Mouse (Mus musculus) heart, embryonic 13.5 days (tissue): ENCODE data around the gene Foxn1. TPM values are rescaled to one million over a fixed set of nuclear protein-coding genes. Genes with fewer than 3 reads are reported as not detected.

Experiments used
- ATAC-seq: fragments of 200-750 bp; cut with Nextera tagmentation; 2 replicates; pipeline ENCODE4 v1.8.0; 2017; ENCODE audit warnings: moderate TSS enrichment; ENCODE audit not compliant: insufficient number of reproducible peaks, low FRiP score, low TSS enrichment; ENCODE audit errors: extremely low read depth
- H3K27ac ChIP-seq: fragments of 300-500 bp; sonication (generic); replicated peaks from 2 replicates; pipeline ENCODE4 v1.5.1; 2015; ENCODE audit warnings: moderate library complexity, mild to moderate bottlenecking, inconsistent platforms
- H3K27me3 ChIP-seq: fragments of 300-500 bp; sonication (generic); replicated peaks from 2 replicates; pipeline ENCODE4 v1.6.1; 2015; ENCODE audit warnings: mild to moderate bottlenecking, inconsistent platforms
- H3K36me3 ChIP-seq: fragments of 300-500 bp; sonication (generic); 2 replicates; pipeline ENCODE4 v1.6.1; 2015; ENCODE audit warnings: mild to moderate bottlenecking, inconsistent platforms
- H3K4me1 ChIP-seq: fragments of 300-500 bp; sonication (generic); 2 replicates; pipeline ENCODE4 v1.6.1; 2015; ENCODE audit warnings: inconsistent platforms
- H3K4me2 ChIP-seq: fragments of 300-500 bp; sonication (generic); 2 replicates; pipeline ENCODE4 v1.6.1; 2015; ENCODE audit warnings: inconsistent platforms, mild to moderate bottlenecking, moderate library complexity
- H3K4me3 ChIP-seq: fragments of 300-500 bp; sonication (generic); 2 replicates; pipeline ENCODE4 v1.5.1; 2015; ENCODE audit warnings: moderate library complexity, mild to moderate bottlenecking, inconsistent platforms
- H3K9ac ChIP-seq: fragments of 300-500 bp; sonication (generic); 2 replicates; pipeline ENCODE4 v1.6.1; 2015; ENCODE audit warnings: inconsistent platforms, mild to moderate bottlenecking, moderate library complexity
- H3K9me3 ChIP-seq: fragments of 300-500 bp; sonication (generic); 2 replicates; pipeline ENCODE4 v1.6.1; 2016; ENCODE audit warnings: inconsistent platforms
- WGBS: fragments of 180-500 bp; shearing (Covaris S2); methylation state at CpG from one replicate; pipeline ENCODE4 v1.1.7; 2015; ENCODE audit warnings: mixed read lengths; 5-methylcytosine and 5-hydroxymethylcytosine counted together
- polyA plus RNA-seq: library from polyadenylated mRNA; unstranded; fragments of >200 nt; fragmentation: Nextera tagmentation; extraction: Ambion mirVana; gene quantifications from 2 replicates; pipeline ENCODE4 v1.2.1, GENCODE M21; 2015

Foxn1 gene
- polyA plus RNA-seq, 1 experiment from 2014 or later, result 0.44 TPM

GRCm38 (mm10) chr11:78324000-78324785 lies 62.2 kb downstream of the Foxn1 start:
- Histone ChIP-seq H3K27me3 (no peaks in the 10 kb centered on the region), H3K9ac (peak overlapping the region; percentile 25; the same call in 1 of the 2 replicates), H3K4me3 (no peak overlapping the region), H3K4me1 (peaks cover 32% of the 10 kb centered on the region), H3K27ac (no peak overlapping the region), H3K36me3 (peaks cover 31% of the 10 kb centered on the region), H3K4me2 (peak overlapping the region; percentile 62), H3K9me3 (no peaks in the 10 kb centered on the region)
- WGBS, result 85% methylated on average over 15 of the region's 15 CpGs
- ATAC-seq, result no peak

GRCm38 (mm10) chr11:78322860-78323259 lies 63.5 kb downstream of the Foxn1 start, which contains the start of gene Aldoc:
Aldoc (plus strand) TSS chr11:78322968.
- Histone ChIP-seq H3K4me3 (peak within 1 kb of the TSS; percentile 38), H3K9ac (peak within 1 kb of the TSS; percentile 69)
- WGBS, result 3% methylated on average over 15 of the region's 15 CpGs

GRCm38 (mm10) chr11:78322076-78322831 lies 64.1 kb downstream of the Foxn1 start:
- Histone ChIP-seq H3K4me3 (no peak overlapping the region), H3K9ac (no peak overlapping the region), H3K4me1 (peaks cover 27% of the 10 kb centered on the region), H3K27ac (peak overlapping the region; percentile 63), H3K27me3 (no peaks in the 10 kb centered on the region), H3K9me3 (no peaks in the 10 kb centered on the region), H3K4me2 (peak overlapping the region; percentile 62), H3K36me3 (peaks cover 50% of the 10 kb centered on the region)
- no peak for ATAC-seq
- WGBS, result 52% methylated on average over 2 of the region's 2 CpGs

More at GRCm38 (mm10) chr11:78322860-78323259, 63.5 kb downstream of the Foxn1 start, which contains the start of gene Aldoc:
- Histone ChIP-seq H3K36me3 (peaks cover 44% of the 10 kb centered on the region), H3K4me1 (peaks cover 27% of the 10 kb centered on the region), H3K27ac (peak within 1 kb of the TSS; percentile 65), H3K4me2 (peak within 1 kb of the TSS; percentile 62), H3K27me3 (no peaks in the 10 kb centered on the region), H3K9me3 (no peaks in the 10 kb centered on the region)
- ATAC-seq, result peak; percentile 92

- Histone ChIP-seq H3K4me1 (peaks cover 16% of the 10 kb centered on the region), H3K9ac (no peak overlapping the region), H3K36me3 (peaks cover 87% of the 10 kb centered on the region), H3K4me2 (no peak overlapping the region), H3K4me3 (no peak overlapping the region), H3K27ac (no peak overlapping the region), H3K27me3 (no peaks in the 10 kb centered on the region), H3K9me3 (no peaks in the 10 kb centered on the region)
- 84% methylated on average over 2 of the region's 2 CpGs for WGBS
- ATAC-seq, result no peak
Observed at GRCm38 (mm10) chr11:78318411-78318810, 67.9 kb downstream of the Foxn1 start.

GRCm38 (mm10) chr11:78313662-78314061 lies 72.7 kb downstream of the Foxn1 start:
- WGBS, result 82% methylated on average over 2 of the region's 2 CpGs
- Histone ChIP-seq H3K27me3 (no peaks in the 10 kb centered on the region), H3K4me3 (no peak overlapping the region), H3K4me2 (no peak overlapping the region), H3K27ac (no peak overlapping the region), H3K36me3 (peaks cover 94% of the 10 kb centered on the region), H3K9ac (no peak overlapping the region), H3K4me1 (no peaks in the 10 kb centered on the region; the same call in 1 of the 2 replicates), H3K9me3 (no peaks in the 10 kb centered on the region)
- no peak for ATAC-seq

- no peak for ATAC-seq
- no peak overlapping the region for H3K27ac ChIP-seq
- H3K4me2 ChIP-seq, result no peak overlapping the region
- whole genome bisulfite sequencing, result 89% methylated on average over 8 of the region's 8 CpGs
- H3K9ac ChIP-seq, result no peak overlapping the region
- H3K9me3 ChIP-seq, result no peaks in the 10 kb centered on the region
- peaks cover 9% of the 10 kb centered on the region for H3K4me1 ChIP-seq
- H3K36me3 ChIP-seq, result peaks cover 88% of the 10 kb centered on the region
- H3K27me3 ChIP-seq, result no peaks in the 10 kb centered on the region
- H3K4me3 ChIP-seq, result no peak overlapping the region
Observed at GRCm38 (mm10) chr11:78310861-78311511, 75.4 kb downstream of the Foxn1 start.

Other genes with a start within 250 kb of the Foxn1 start
- gene Traf4, start 221.0 kb downstream of the Foxn1 start, polyA plus RNA-seq, result 41.2 and 43.0 TPM in 2 replicates
- gene Nek8, start 209.9 kb downstream of the Foxn1 start, polyA plus RNA-seq, result 12.7 and 13.2 TPM in 2 replicates
- gene Tlcd1, start 209.8 kb downstream of the Foxn1 start, polyA plus RNA-seq, result 14.3 and 14.7 TPM in 2 replicates
- 833 and 868 TPM in 2 replicates for gene Rpl23a, start 203.0 kb downstream of the Foxn1 start, polyA plus RNA-seq
- 57.5 and 60.9 TPM in 2 replicates for gene Rab34, start 198.1 kb downstream of the Foxn1 start, polyA plus RNA-seq
- 2.2 and 2.9 TPM in 2 replicates for gene Proca1, start 193.2 kb downstream of the Foxn1 start, polyA plus RNA-seq
- gene Sdf2, start 140.8 kb downstream of the Foxn1 start, polyA plus RNA-seq, result 54.1 and 60.7 TPM in 2 replicates
- gene Supt6, start 140.6 kb downstream of the Foxn1 start, polyA plus RNA-seq, result 16.6 and 17.0 TPM in 2 replicates
- 56.4 and 59.8 TPM in 2 replicates for gene 2610507B11Rik, start 124.8 kb downstream of the Foxn1 start, polyA plus RNA-seq
- 0.20 and 0.29 TPM in 2 replicates for gene BC030499, start 95.7 kb downstream of the Foxn1 start, polyA plus RNA-seq
- 24.5 and 25.5 TPM in 2 replicates for gene Spag5, start 85.0 kb downstream of the Foxn1 start, polyA plus RNA-seq
- gene Aldoc, start 63.6 kb downstream of the Foxn1 start, polyA plus RNA-seq, result 22.1 and 22.5 TPM in 2 replicates
- 65.9 and 66.6 TPM in 2 replicates for gene Pigs, start 58.1 kb downstream of the Foxn1 start, polyA plus RNA-seq
- gene Unc119, start 43.1 kb downstream of the Foxn1 start, polyA plus RNA-seq, result 42.8 and 44.6 TPM in 2 replicates
- not detected in 2 replicates for gene Slc13a2, start 35.7 kb upstream of the Foxn1 start, polyA plus RNA-seq
- 6.9 and 7.3 TPM in 2 replicates for gene Slc46a1, start 79.1 kb upstream of the Foxn1 start, polyA plus RNA-seq
- 0.12 and 0.19 TPM in 2 replicates for gene Sarm1, start 111.2 kb upstream of the Foxn1 start, polyA plus RNA-seq
- gene Vtn, start 112.5 kb upstream of the Foxn1 start, polyA plus RNA-seq, result 2.1 and 9.3 TPM in 2 replicates
- gene Sebox, start 116.9 kb upstream of the Foxn1 start, polyA plus RNA-seq, result not detected in 2 replicates
- 43.9 and 45.6 TPM in 2 replicates for gene Tmem199, start 125.6 kb upstream of the Foxn1 start, polyA plus RNA-seq
- gene Poldip2, start 125.6 kb upstream of the Foxn1 start, polyA plus RNA-seq, result 139 and 151 TPM in 2 replicates
- gene Tnfaip1, start 149.8 kb upstream of the Foxn1 start, polyA plus RNA-seq, result 71.9 and 77.1 TPM in 2 replicates
- 95.5 and 107 TPM in 2 replicates for gene Ift20, start 149.8 kb upstream of the Foxn1 start, polyA plus RNA-seq
- gene Tmem97, start 164.2 kb upstream of the Foxn1 start, polyA plus RNA-seq, result 58.3 and 68.1 TPM in 2 replicates